ENCODE assay signal across 19 mouse cellular contexts in the genomic region with DNA sequence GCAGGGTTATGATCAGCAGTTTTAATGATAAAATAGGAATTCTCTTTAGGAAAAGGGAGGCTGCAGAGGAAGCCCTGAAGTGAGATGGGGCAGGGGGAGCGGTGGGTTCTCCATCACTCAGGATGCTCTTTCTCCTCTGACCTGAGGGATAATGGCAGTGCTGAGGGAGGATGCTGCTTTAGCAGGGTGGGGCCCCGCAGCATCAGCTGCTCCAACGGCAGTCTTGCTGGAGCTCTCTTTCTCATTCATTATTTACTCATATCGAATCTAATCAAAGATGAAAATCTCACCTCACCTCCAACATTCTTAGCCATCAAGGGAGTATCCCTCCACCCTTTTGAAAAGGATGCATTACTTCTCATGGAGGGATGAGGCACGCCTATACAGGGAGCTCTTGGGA.
A peak's percentile ranks its signal among the peaks of the same experiment; 100 is the strongest.
DNase-seq lines count a peak whose midpoint lies in the region; ATAC-seq and TF ChIP-seq lines count a peak whose summit lies in the region.
"Had no signal": no experiment of that assay in that cellular context is flagged by ENCODE, and none has a peak within 500 bp of the region (broad histone marks: within the 10 kb centered on the region; RNA-seq: fewer than 3 reads in every experiment).

No protein-coding gene starts in this region.

- H3K4me3 ChIP-seq in hindbrain, embryonic 12.5 days, result no peak overlapping the region
- H3K4me3 ChIP-seq in hindbrain, embryonic 11.5 days (ENCODE audit: low read depth, low read length), result no peak overlapping the region
- H3K4me3 ChIP-seq in forebrain, embryonic 15.5 days, result no peak overlapping the region
- no peak overlapping the region for H3K4me3 ChIP-seq in hindbrain, embryonic 15.5 days
- no peak overlapping the region for H3K4me3 ChIP-seq in midbrain, postnatal 0 days (ENCODE audit: low read depth, low read length)
- H3K4me3 ChIP-seq: embryonic facial prominence, embryonic 10.5 days; limb, embryonic 12.5 days had no signal

- no peak for DNase-seq in hindbrain, embryonic 11.5 days (ENCODE audit: low spot score)
- no peak for DNase-seq in midbrain, postnatal 0 days (ENCODE audit: low spot score)
- no peak for DNase-seq in left cerebral cortex, adult 11 months (ENCODE audit: low spot score)
- DNase-seq in cerebellum, postnatal 14 days, result no peak
- DNase-seq: adrenal gland, postnatal 25 days; cerebellum, adult 9-10 months; gastrocnemius, postnatal 25 days; kidney, adult 2 months; liver, postnatal 0 days; right cerebral cortex, postnatal 4 days; thymus, postnatal 25 days had no signal

- WGBS in hindbrain, embryonic 12.5 days, result 79% methylated on average over 5 of the region's 5 CpGs
- 81% methylated on average over 5 of the region's 5 CpGs for WGBS in hindbrain, embryonic 11.5 days
- WGBS in forebrain, embryonic 15.5 days, result 85% methylated on average over 5 of the region's 5 CpGs
- 67% methylated on average over 5 of the region's 5 CpGs for WGBS in hindbrain, embryonic 15.5 days
- 59% methylated on average over 5 of the region's 5 CpGs for WGBS in midbrain, postnatal 0 days

- H3K27me3 ChIP-seq in hindbrain, embryonic 12.5 days, result no peaks in the 10 kb centered on the region
- H3K27me3 ChIP-seq in hindbrain, embryonic 11.5 days (ENCODE audit: control insufficient read depth, insufficient read depth, low read length), result no peaks in the 10 kb centered on the region
- H3K27me3 ChIP-seq in forebrain, embryonic 15.5 days, result no peaks in the 10 kb centered on the region
- H3K27me3 ChIP-seq in hindbrain, embryonic 15.5 days, result no peaks in the 10 kb centered on the region
- H3K27me3 ChIP-seq in midbrain, postnatal 0 days (ENCODE audit: insufficient read depth, low read length), result no peaks in the 10 kb centered on the region
- H3K27me3 ChIP-seq: limb, embryonic 12.5 days had no signal

- peak overlapping the region; percentile 8; the same call in 1 of the 2 replicates for H3K4me2 ChIP-seq in hindbrain, embryonic 12.5 days (replicated peaks)
- H3K4me2 ChIP-seq in hindbrain, embryonic 11.5 days (replicated peaks; ENCODE audit: low read depth, low read length), result no peak overlapping the region
- peak overlapping the region; percentile 25; the same call in 1 of the 2 replicates for H3K4me2 ChIP-seq in forebrain, embryonic 15.5 days (replicated peaks)
- H3K4me2 ChIP-seq in hindbrain, embryonic 15.5 days, result peak overlapping the region; percentile 25; the same call in 1 of the 2 replicates
- H3K4me2 ChIP-seq in midbrain, postnatal 0 days (ENCODE audit: low read depth, low read length, poor library complexity, severe bottlenecking), result 0 out of 2 replicates have a peak overlapping the region, but pooled peaks have one; percentile 9
- H3K4me2 ChIP-seq: limb, embryonic 12.5 days; liver, embryonic 11.5 days had no signal

- ATAC-seq in hindbrain, embryonic 12.5 days (ENCODE audit: low FRiP score), result no peak
- no peak for ATAC-seq in hindbrain, embryonic 11.5 days (ENCODE audit: low FRiP score)
- no peak for ATAC-seq in forebrain, embryonic 15.5 days (replicated peaks)
- ATAC-seq in hindbrain, embryonic 15.5 days (ENCODE audit: low FRiP score, low read depth), result 0 out of 2 replicates have a peak, but pooled peaks have one; percentile 63
- no peak for ATAC-seq in midbrain, postnatal 0 days (ENCODE audit: low FRiP score)
- ATAC-seq: liver, postnatal 0 days; lung, postnatal 0 days had no signal

- no peaks in the 10 kb centered on the region for H3K9me3 ChIP-seq in hindbrain, embryonic 12.5 days (replicated peaks)
- H3K9me3 ChIP-seq in hindbrain, embryonic 11.5 days (ENCODE audit: control insufficient read depth, low read length), result no peaks in the 10 kb centered on the region
- no peaks in the 10 kb centered on the region for H3K9me3 ChIP-seq in forebrain, embryonic 15.5 days
- no peaks in the 10 kb centered on the region for H3K9me3 ChIP-seq in hindbrain, embryonic 15.5 days
- H3K9me3 ChIP-seq in midbrain, postnatal 0 days (ENCODE audit: low read length), result no peaks in the 10 kb centered on the region
- H3K9me3 ChIP-seq: limb, embryonic 12.5 days had no signal

- peaks cover 8% of the 10 kb centered on the region for H3K4me1 ChIP-seq in hindbrain, embryonic 12.5 days
- H3K4me1 ChIP-seq in hindbrain, embryonic 11.5 days (replicated peaks; ENCODE audit: control insufficient read depth, insufficient read depth, low read length), result no peaks in the 10 kb centered on the region
- H3K4me1 ChIP-seq in forebrain, embryonic 15.5 days, result peaks cover 19% of the 10 kb centered on the region
- peaks cover 13% of the 10 kb centered on the region for H3K4me1 ChIP-seq in hindbrain, embryonic 15.5 days (replicated peaks)
- 0 out of 2 replicates have a peak, but pooled peaks cover 2% of the 10 kb centered on the region for H3K4me1 ChIP-seq in midbrain, postnatal 0 days (ENCODE audit: insufficient read depth, low read length)
- H3K4me1 ChIP-seq: limb, embryonic 12.5 days had no signal

- H3K9ac ChIP-seq in hindbrain, embryonic 12.5 days, result no peak overlapping the region
- H3K9ac ChIP-seq in hindbrain, embryonic 11.5 days (ENCODE audit: low read depth, low read length), result no peak overlapping the region
- H3K9ac ChIP-seq in forebrain, embryonic 15.5 days (replicated peaks), result no peak overlapping the region
- no peak overlapping the region for H3K9ac ChIP-seq in hindbrain, embryonic 15.5 days
- H3K9ac ChIP-seq in midbrain, postnatal 0 days (replicated peaks; ENCODE audit: low read length, poor library complexity, severe bottlenecking), result no peak overlapping the region
- H3K9ac ChIP-seq: limb, embryonic 12.5 days; liver, postnatal 0 days had no signal

- peak overlapping the region; percentile 55 for H3K27ac ChIP-seq in hindbrain, embryonic 12.5 days
- no peak overlapping the region for H3K27ac ChIP-seq in hindbrain, embryonic 11.5 days (ENCODE audit: low read depth, low read length)
- H3K27ac ChIP-seq in forebrain, embryonic 15.5 days (replicated peaks), result no peak overlapping the region
- peak overlapping the region; percentile 61 for H3K27ac ChIP-seq in hindbrain, embryonic 15.5 days (replicated peaks)
- no peak overlapping the region for H3K27ac ChIP-seq in midbrain, postnatal 0 days (ENCODE audit: low read depth, low read length)
- H3K27ac ChIP-seq: embryonic facial prominence, embryonic 10.5 days; kidney, postnatal 0 days; limb, embryonic 12.5 days had no signal

- TF ChIP-seq CTCF in midbrain, postnatal 0 days (IDR thresholded peaks at IDR 0.05), result no peak

- H3K36me3 ChIP-seq in hindbrain, embryonic 12.5 days, result no peaks in the 10 kb centered on the region
- H3K36me3 ChIP-seq in hindbrain, embryonic 11.5 days (ENCODE audit: control insufficient read depth, insufficient read depth, low read length), result no peaks in the 10 kb centered on the region
- no peaks in the 10 kb centered on the region for H3K36me3 ChIP-seq in forebrain, embryonic 15.5 days
- no peaks in the 10 kb centered on the region for H3K36me3 ChIP-seq in hindbrain, embryonic 15.5 days
- H3K36me3 ChIP-seq in midbrain, postnatal 0 days (ENCODE audit: insufficient read depth, low read length), result no peaks in the 10 kb centered on the region
- H3K36me3 ChIP-seq: embryonic facial prominence, embryonic 10.5 days; limb, embryonic 12.5 days had no signal

Comparison
In these comparisons a context has a peak if more than half of its experiments do, and no peak if none do; other contexts are left out.
1. H3K27ac ChIP-seq: peak in hindbrain, embryonic 12.5 days (single experiment) and hindbrain, embryonic 15.5 days (single experiment); none in hindbrain, embryonic 11.5 days (single experiment), forebrain, embryonic 15.5 days (single experiment) and midbrain, postnatal 0 days (single experiment).